Mouse (Mus musculus): ENCODE measurements around the gene Pced1a.
A peak's percentile ranks its signal among the peaks of the same experiment; 100 is the strongest.
"Not testable (repeated sequence)": the region's sequence is repeated elsewhere in the genome, so short reads cannot be mapped to it uniquely, and the experiment has no call there.

The Pced1a gene

GRCm38 (mm10) chr2:130395696-130396095, 28.8 kb downstream of the Pced1a start:
- DNase-seq (ENCODE audit: extremely low read depth, low read depth) = no peak

- DNase-seq (ENCODE audit: extremely low read depth, low read depth) = no peak
Observed at GRCm38 (mm10) chr2:130392836-130393235, 31.7 kb downstream of the Pced1a start.

- DNase-seq (ENCODE audit: extremely low read depth, low read depth) = no peak
Observed at GRCm38 (mm10) chr2:130390993-130391625, 33.4 kb downstream of the Pced1a start.

GRCm38 (mm10) chr2:130388796-130389195, 35.7 kb downstream of the Pced1a start:
- DNase-seq (ENCODE audit: extremely low read depth, low read depth) = peak; percentile 37

- DNase-seq (ENCODE audit: extremely low read depth, low read depth) = no peak
Observed at GRCm38 (mm10) chr2:130386212-130386611, 38.3 kb downstream of the Pced1a start.

- DNase-seq (ENCODE audit: extremely low read depth, low read depth) = no peak
Observed at GRCm38 (mm10) chr2:130383895-130384294, 40.6 kb downstream of the Pced1a start.

GRCm38 (mm10) chr2:130383205-130383604, 41.3 kb downstream of the Pced1a start:
- DNase-seq (ENCODE audit: extremely low read depth, low read depth) = no peak

GRCm38 (mm10) chr2:130374951-130375350, 49.5 kb downstream of the Pced1a start:
- DNase-seq (ENCODE audit: extremely low read depth, low read depth) = no peak

- not testable (repeated sequence) for DNase-seq (ENCODE audit: extremely low read depth, low read depth)
Observed at GRCm38 (mm10) chr2:130373026-130373425, 51.5 kb downstream of the Pced1a start.

- no peak for DNase-seq (ENCODE audit: extremely low read depth, low read depth)
Observed at GRCm38 (mm10) chr2:130367386-130367785, 57.1 kb downstream of the Pced1a start.

All from MEL-GATA-1-ER (cell line).